Mouse (Mus musculus) neural tube, embryonic 11.5 days (tissue): ENCODE results near the gene Ube2d1. TPM values are rescaled to one million over a fixed set of nuclear protein-coding genes. Genes with fewer than 3 reads are reported as not detected.
A peak's percentile ranks its signal among the peaks of the same experiment; 100 is the strongest.

Experiments
- ATAC-seq: fragments of 200-750 bp; cut with Nextera tagmentation; 2 replicates; pipeline ENCODE4 v1.8.0; 2017; ENCODE audit warnings: moderate number of reproducible peaks, mild to moderate bottlenecking, moderate TSS enrichment, moderate library complexity; ENCODE audit not compliant: insufficient read depth, low FRiP score, low TSS enrichment
- DNase-seq: peaks from one replicate; pipeline ENCODE4 v3.0.0-alpha.2; 2015; ENCODE audit warnings: low spot score
- H3K27ac ChIP-seq: fragments of 300-500 bp; sonication (generic); 2 replicates; pipeline ENCODE4 v1.5.1; 2014; ENCODE audit warnings: low read depth, mild to moderate bottlenecking, low read length
- H3K27me3 ChIP-seq: fragments of 300-500 bp; sonication (generic); 2 replicates; pipeline ENCODE4 v1.6.1; 2014; ENCODE audit warnings: mild to moderate bottlenecking, low read length, mixed read lengths; ENCODE audit not compliant: control insufficient read depth, insufficient read depth
- H3K36me3 ChIP-seq: fragments of 300-500 bp; sonication (generic); 2 replicates; pipeline ENCODE4 v1.6.1; 2014; ENCODE audit warnings: mild to moderate bottlenecking, low read length, moderate library complexity, mixed read lengths; ENCODE audit not compliant: control insufficient read depth, insufficient read depth
- H3K4me1 ChIP-seq: fragments of 300-500 bp; sonication (generic); 2 replicates; pipeline ENCODE4 v1.6.1; 2014; ENCODE audit warnings: low read length, mixed read lengths; ENCODE audit not compliant: control insufficient read depth, insufficient read depth
- H3K4me2 ChIP-seq: fragments of 300-500 bp; sonication (generic); 2 replicates; pipeline ENCODE4 v1.6.1; 2014; ENCODE audit warnings: low read depth, mild to moderate bottlenecking, moderate library complexity
- H3K4me3 ChIP-seq: fragments of 300-500 bp; sonication (generic); 2 replicates; pipeline ENCODE4 v1.5.1; 2014; ENCODE audit warnings: low read depth, low read length
- H3K9ac ChIP-seq: fragments of 300-500 bp; sonication (generic); 2 replicates; pipeline ENCODE4 v1.6.1; 2014; ENCODE audit warnings: mild to moderate bottlenecking, low read length
- H3K9me3 ChIP-seq: fragments of 300-500 bp; sonication (generic); 2 replicates; pipeline ENCODE4 v1.6.1; 2016; ENCODE audit warnings: low read length; ENCODE audit not compliant: control insufficient read depth
- WGBS: fragments of 180-500 bp; shearing (Covaris S2); extraction: QIAGEN DNeasy Blood & Tissue Kit; methylation state at CpG from one replicate; pipeline ENCODE4 v1.1.7; 2014; 5-methylcytosine and 5-hydroxymethylcytosine counted together
- polyA plus RNA-seq: library from polyadenylated mRNA; unstranded; fragments of >200 nt; fragmentation: Nextera tagmentation; extraction: Ambion mirVana; gene quantifications from 2 replicates; pipeline ENCODE4 v1.2.1, GENCODE M21; 2014

The Ube2d1 gene
- polyA plus RNA-seq, 1 experiment from 2014 or later = 199 TPM

DNA sequence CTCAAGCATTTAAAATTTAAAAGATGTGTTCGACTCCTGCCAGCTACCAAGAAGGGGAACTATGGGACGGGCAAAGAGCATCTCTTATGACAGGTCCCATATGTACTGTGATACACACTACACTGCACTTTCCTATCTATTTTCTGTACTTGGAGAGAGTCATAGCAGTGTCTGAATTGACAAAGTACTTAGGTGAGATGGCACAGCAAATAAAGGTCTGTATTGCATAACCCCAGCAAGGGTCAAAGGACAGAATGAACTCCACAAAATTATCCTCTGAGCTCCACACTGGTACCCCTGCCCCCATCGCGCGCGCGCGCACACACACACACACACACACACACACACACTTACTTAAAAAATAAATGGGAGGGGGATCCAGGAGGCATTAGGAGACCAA, 51.0 kb downstream of the Ube2d1 start:
- DNase-seq (no peak), ATAC-seq (no peak)
- H3K9ac ChIP-seq = no peak overlapping the region
- H3K9me3 ChIP-seq = no peaks in the 10 kb centered on the region
- H3K27ac ChIP-seq = no peak overlapping the region
- H3K4me2 ChIP-seq = no peak overlapping the region
- no peaks in the 10 kb centered on the region for H3K4me1 ChIP-seq
- WGBS = 98% methylated on average over 8 of the region's 8 CpGs
- H3K27me3 ChIP-seq = no peaks in the 10 kb centered on the region
- no peak overlapping the region for H3K4me3 ChIP-seq
- H3K36me3 ChIP-seq = 0 out of 2 replicates have a peak, but pooled peaks cover 2% of the 10 kb centered on the region

GRCm38 (mm10) chr10:71225894-71226293, 59.2 kb downstream of the Ube2d1 start:
- H3K4me3 ChIP-seq = no peak overlapping the region
- H3K36me3 ChIP-seq = peaks cover 7% of the 10 kb centered on the region; the same call in 1 of the 2 replicates
- H3K9ac ChIP-seq = no peak overlapping the region
- ATAC-seq (no peak), DNase-seq (peak; percentile 76)
- H3K27ac ChIP-seq = no peak overlapping the region
- 43% methylated on average over 7 of the region's 7 CpGs for WGBS
- no peaks in the 10 kb centered on the region for H3K27me3 ChIP-seq
- no peaks in the 10 kb centered on the region for H3K4me1 ChIP-seq
- H3K4me2 ChIP-seq = no peak overlapping the region
- H3K9me3 ChIP-seq = no peaks in the 10 kb centered on the region

DNA sequence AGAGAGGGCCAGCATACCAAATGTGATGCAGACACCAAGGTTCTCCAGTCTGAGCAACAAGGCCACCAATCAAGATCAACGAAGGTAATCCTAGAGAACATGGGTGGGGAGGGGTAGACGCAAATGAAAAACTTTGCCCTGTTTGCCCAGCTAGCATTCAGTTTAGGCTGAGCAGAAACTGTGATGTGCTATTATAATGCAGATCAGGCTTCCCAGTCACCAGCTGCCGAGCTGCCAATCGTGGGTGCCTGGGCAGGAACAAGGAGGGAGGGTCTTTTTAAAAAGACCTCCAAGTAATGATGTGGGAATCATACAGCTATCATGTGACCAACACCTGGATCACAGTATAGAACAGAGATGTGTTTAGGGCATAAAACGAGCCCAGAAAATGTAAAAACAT, 62.0 kb downstream of the Ube2d1 start:
- Histone ChIP-seq H3K4me2 (no peak overlapping the region), H3K9me3 (no peaks in the 10 kb centered on the region), H3K9ac (no peak overlapping the region), H3K4me1 (no peaks in the 10 kb centered on the region; the same call in 1 of the 2 replicates), H3K27me3 (no peaks in the 10 kb centered on the region), H3K27ac (no peak overlapping the region), H3K36me3 (peaks cover 5% of the 10 kb centered on the region; the same call in 1 of the 2 replicates), H3K4me3 (no peak overlapping the region)
- 77% methylated on average over 5 of the region's 5 CpGs for WGBS
- DNase-seq = no peak
- ATAC-seq = no peak; the same call in 1 of the 2 replicates

DNA sequence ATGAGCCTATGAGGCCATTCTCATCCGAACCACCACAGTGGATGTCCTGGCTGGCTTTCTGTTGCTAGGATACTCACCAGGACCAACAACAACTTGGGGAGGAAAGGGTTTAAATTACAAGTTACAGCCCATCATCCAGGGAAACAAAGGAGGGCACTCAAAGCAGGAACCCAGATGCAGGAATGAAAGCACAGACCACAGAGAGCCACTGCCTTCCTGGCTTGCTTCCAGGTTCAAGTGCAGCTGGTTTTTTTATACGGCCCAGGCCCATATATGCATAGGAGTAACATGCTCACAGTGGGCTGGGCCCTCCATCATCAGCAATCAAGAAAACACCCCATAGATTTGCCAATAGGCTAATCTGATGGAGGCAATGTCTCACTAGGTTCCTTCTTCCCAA, 62.4 kb downstream of the Ube2d1 start:
- 85% methylated on average over 2 of the region's 2 CpGs for WGBS
- H3K4me3 ChIP-seq = no peak overlapping the region
- no peaks in the 10 kb centered on the region for H3K9me3 ChIP-seq
- ATAC-seq (peak; percentile 58; the same call in 1 of the 2 replicates), DNase-seq (no peak)
- H3K4me2 ChIP-seq = no peak overlapping the region
- H3K27me3 ChIP-seq = no peaks in the 10 kb centered on the region
- H3K4me1 ChIP-seq = no peaks in the 10 kb centered on the region; the same call in 1 of the 2 replicates
- no peak overlapping the region for H3K9ac ChIP-seq
- peaks cover 5% of the 10 kb centered on the region; the same call in 1 of the 2 replicates for H3K36me3 ChIP-seq
- H3K27ac ChIP-seq = no peak overlapping the region

GRCm38 (mm10) chr10:71218228-71218892, 66.7 kb downstream of the Ube2d1 start:
- no peaks in the 10 kb centered on the region for H3K9me3 ChIP-seq
- no peaks in the 10 kb centered on the region for H3K36me3 ChIP-seq
- ATAC-seq (peak; percentile 52; the same call in 1 of the 2 replicates), DNase-seq (peak; percentile 79)
- 17% methylated on average over 8 of the region's 8 CpGs for WGBS
- H3K4me3 ChIP-seq = no peak overlapping the region
- no peaks in the 10 kb centered on the region; the same call in 1 of the 2 replicates for H3K4me1 ChIP-seq
- no peaks in the 10 kb centered on the region for H3K27me3 ChIP-seq
- no peak overlapping the region for H3K4me2 ChIP-seq
- H3K9ac ChIP-seq = no peak overlapping the region
- H3K27ac ChIP-seq = no peak overlapping the region

DNA sequence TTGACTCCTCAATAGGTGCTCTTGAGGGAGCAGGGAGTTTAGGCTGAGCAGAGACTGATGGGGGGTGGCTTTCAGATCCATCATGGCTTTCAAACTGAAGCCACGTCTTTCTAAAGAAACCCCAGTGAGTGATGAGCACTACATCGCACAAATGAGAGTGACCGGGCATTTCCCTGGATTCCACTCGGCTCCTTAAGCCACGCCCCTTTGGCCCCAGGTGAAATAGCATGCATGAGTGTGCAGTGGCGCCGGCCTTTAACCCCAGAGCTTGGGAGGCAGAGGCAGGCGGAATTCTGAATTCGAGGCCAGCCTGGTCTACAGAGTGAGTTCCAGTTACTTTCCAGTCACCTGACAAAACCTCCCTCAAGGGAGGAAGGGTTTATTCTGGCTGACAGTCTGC, 69.1 kb downstream of the Ube2d1 start:
- Histone ChIP-seq H3K27ac (no peak overlapping the region), H3K27me3 (no peaks in the 10 kb centered on the region), H3K4me3 (no peak overlapping the region), H3K4me2 (no peak overlapping the region), H3K9ac (no peak overlapping the region), H3K36me3 (no peaks in the 10 kb centered on the region), H3K4me1 (no peaks in the 10 kb centered on the region; the same call in 1 of the 2 replicates), H3K9me3 (no peaks in the 10 kb centered on the region)
- WGBS = 83% methylated on average over 9 of the region's 9 CpGs
- ATAC-seq (no peak), DNase-seq (no peak)

Other genes starting within 250 kb of the Ube2d1 start
- 8.5 and 9.0 TPM in 2 replicates for gene Bicc1, start 125.6 kb downstream of the Ube2d1 start, polyA plus RNA-seq
- 75.5 and 80.6 TPM in 2 replicates for gene Tfam, start 47.0 kb downstream of the Ube2d1 start, polyA plus RNA-seq
- 137 TPM in 2 replicates for gene Cisd1, start 59.7 kb upstream of the Ube2d1 start, polyA plus RNA-seq
- gene Ipmk, start 62.5 kb upstream of the Ube2d1 start, polyA plus RNA-seq = 23.6 TPM in 2 replicates